Mouse (Mus musculus): ENCODE data around the gene Tpp2.

DNA sequence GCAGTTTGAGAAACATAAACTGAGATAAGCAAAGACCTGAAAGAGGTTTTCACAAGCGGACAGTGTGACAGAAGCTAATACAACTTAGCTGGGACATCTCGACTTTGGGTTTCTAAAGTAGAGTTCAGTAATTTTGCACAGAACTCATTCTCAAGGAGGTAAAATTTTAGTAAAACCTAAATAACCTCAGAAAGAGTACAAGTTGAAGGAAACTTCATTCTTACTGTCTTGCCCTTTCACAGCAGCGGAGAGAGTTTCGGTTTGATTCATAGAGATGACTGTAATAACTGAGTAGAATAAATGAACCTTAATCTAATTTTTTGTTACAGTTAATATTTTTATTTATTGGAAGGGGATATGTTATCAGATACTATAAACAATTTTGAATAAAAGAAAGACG lies 99.5 kb downstream of the Tpp2 start:
- no peak for TF ChIP-seq CTCF (IDR thresholded peaks at IDR 0.05; ENCODE audit: insufficient read depth, low read length)
- no peak for TF ChIP-seq POLR2A (IDR thresholded peaks at IDR 0.05; ENCODE audit: borderline replicate concordance, extremely low read depth, low read depth, low read length)

Measured in lung, adult 2 months (tissue).